ENCODE assay signal across 11 mouse cellular contexts in genomic region chr15:3269496-3269895, GRCm38 (mm10). TPM values are rescaled to one million over a fixed set of nuclear protein-coding genes. Genes with fewer than 3 reads are reported as not detected.
DNase-seq lines count a peak whose midpoint lies in the region; ATAC-seq and TF ChIP-seq lines count a peak whose summit lies in the region.
"Had no signal": no experiment of that assay in that cellular context is flagged by ENCODE, and none has a peak within 500 bp of the region (broad histone marks: within the 10 kb centered on the region; RNA-seq: fewer than 3 reads in every experiment).

No protein-coding gene starts in this region.

- no peaks in the 10 kb centered on the region for H3K36me3 ChIP-seq in embryonic facial prominence, embryonic 11.5 days (replicated peaks; ENCODE audit: control insufficient read depth, insufficient read depth, low read depth, low read length)
- no peaks in the 10 kb centered on the region for H3K36me3 ChIP-seq in liver, embryonic 11.5 days (ENCODE audit: control insufficient read depth, insufficient read depth, low read length)

- H3K4me3 ChIP-seq in bone marrow macrophage, adult 2 months (ENCODE audit: insufficient read depth, low read length), result no peak overlapping the region
- no peak overlapping the region for H3K4me3 ChIP-seq in embryonic facial prominence, embryonic 11.5 days (ENCODE audit: low read depth, low read length)
- H3K4me3 ChIP-seq in liver, embryonic 11.5 days (ENCODE audit: low read depth, low read length), result no peak overlapping the region

- TF ChIP-seq CTCF in bone marrow macrophage, adult 2 months (IDR thresholded peaks at IDR 0.05; ENCODE audit: low read depth, low read length), result no peak

- WGBS in embryonic facial prominence, embryonic 11.5 days, result 32% methylated on average over 4 of the region's 4 CpGs
- WGBS in liver, embryonic 11.5 days, result 65% methylated on average over 4 of the region's 4 CpGs

- H3K27me3 ChIP-seq in embryonic facial prominence, embryonic 11.5 days (ENCODE audit: control insufficient read depth, insufficient read depth, low read length), result no peaks in the 10 kb centered on the region
- H3K27me3 ChIP-seq in liver, embryonic 11.5 days (replicated peaks; ENCODE audit: control insufficient read depth, insufficient read depth, low read length), result no peaks in the 10 kb centered on the region

- no peak overlapping the region for H3K4me2 ChIP-seq in embryonic facial prominence, embryonic 11.5 days (ENCODE audit: low read depth, low read length)
- H3K4me2 ChIP-seq in liver, embryonic 11.5 days, result no peak overlapping the region

- peak overlapping the region; percentile 94 for H3K27ac ChIP-seq in bone marrow macrophage, adult 2 months (ENCODE audit: insufficient read depth, low read depth, low read length)
- H3K27ac ChIP-seq in embryonic facial prominence, embryonic 11.5 days (replicated peaks; ENCODE audit: low read depth, low read length), result peak overlapping the region; percentile 67
- H3K27ac ChIP-seq in liver, embryonic 11.5 days (ENCODE audit: low read depth, low read length), result peak overlapping the region; percentile 70; the same call in 1 of the 2 replicates

- H3K9ac ChIP-seq in embryonic facial prominence, embryonic 11.5 days (replicated peaks; ENCODE audit: low read length), result no peak overlapping the region
- no peak overlapping the region for H3K9ac ChIP-seq in liver, embryonic 11.5 days (ENCODE audit: low read depth, low read length)

- DNase-seq in kidney, adult 9 months, result peak; percentile 24
- no peak for DNase-seq in kidney, adult 18-20 months
- peak; percentile 78 for DNase-seq in embryonic facial prominence, embryonic 11.5 days (ENCODE audit: low spot score)
- no peak for DNase-seq in liver, embryonic 11.5 days (ENCODE audit: low spot score)
- DNase-seq in cerebellum, adult 9-11 months, result no peak
- DNase-seq in c-Kit-positive CD71-positive TER-119-positive erythroid progenitor cells, embryonic 14.5 days (ENCODE audit: low spot score), result no peak
- no peak for DNase-seq in cerebellum, adult 11-12 months
- DNase-seq: adrenal gland, adult 8-10 months; gastrocnemius, postnatal 25 days; lung, adult 18-20 months had no signal

- H3K9me3 ChIP-seq in embryonic facial prominence, embryonic 11.5 days (replicated peaks; ENCODE audit: control insufficient read depth, low read length), result no peaks in the 10 kb centered on the region
- H3K9me3 ChIP-seq in liver, embryonic 11.5 days (ENCODE audit: control insufficient read depth, low read length), result no peaks in the 10 kb centered on the region

- peak; percentile 74 for ATAC-seq in embryonic facial prominence, embryonic 11.5 days (replicated peaks; ENCODE audit: insufficient number of reproducible peaks, low FRiP score, low TSS enrichment, low read depth)
- no peak for ATAC-seq in liver, embryonic 11.5 days (replicated peaks; ENCODE audit: low FRiP score)

- TF ChIP-seq POLR2A in bone marrow macrophage, adult 2 months (IDR thresholded peaks at IDR 0.05; ENCODE audit: borderline replicate concordance, low read depth, low read length), result no peak

- peaks cover 26% of the 10 kb centered on the region for H3K4me1 ChIP-seq in bone marrow macrophage, adult 2 months (ENCODE audit: control insufficient read depth, insufficient read depth, low read length)
- no peaks in the 10 kb centered on the region for H3K4me1 ChIP-seq in embryonic facial prominence, embryonic 11.5 days (ENCODE audit: control insufficient read depth, insufficient read depth, low read length)
- peaks cover 8% of the 10 kb centered on the region for H3K4me1 ChIP-seq in liver, embryonic 11.5 days (replicated peaks; ENCODE audit: control insufficient read depth, insufficient read depth, low read length)

RNA-seq across cellular contexts. Expression of gene Selenop, which starts 1.1 kb away (rescaled TPM):
- polyA plus RNA-seq in bone marrow macrophage, adult 2 months (2012; ENCODE audit: insufficient read depth, insufficient read length, missing spikeins), result 4,878 and 4,880 TPM in 2 replicates
- 101 TPM in 2 replicates for polyA plus RNA-seq in embryonic facial prominence, embryonic 11.5 days (2014; fragmentation: Nextera tagmentation; extraction: Ambion mirVana)
- polyA plus RNA-seq in liver, embryonic 11.5 days (2014; fragmentation: Nextera tagmentation; extraction: Ambion mirVana), result 268 and 281 TPM in 2 replicates

RNA-seq across cellular contexts. Expression of gene Ccdc152, which starts 33.8 kb away (rescaled TPM):
- polyA plus RNA-seq in bone marrow macrophage, adult 2 months (2012; ENCODE audit: insufficient read depth, insufficient read length, missing spikeins), result 11.5 and 16.2 TPM in 2 replicates
- polyA plus RNA-seq in embryonic facial prominence, embryonic 11.5 days (2014; fragmentation: Nextera tagmentation; extraction: Ambion mirVana), result 0.17 TPM in 1 of 2 replicates, not detected in the other
- 0.32 TPM in 1 of 2 replicates, not detected in the other for polyA plus RNA-seq in liver, embryonic 11.5 days (2014; fragmentation: Nextera tagmentation; extraction: Ambion mirVana)

Comparison
In these comparisons a context has a peak if more than half of its experiments do, and no peak if none do; other contexts are left out.
1. DNase-seq: peak in kidney, adult 9 months (single experiment) and embryonic facial prominence, embryonic 11.5 days (single experiment); none in kidney, adult 18-20 months (single experiment), liver, embryonic 11.5 days (single experiment), cerebellum, adult 9-11 months (single experiment), c-Kit-positive CD71-positive TER-119-positive erythroid progenitor cells, embryonic 14.5 days (single experiment) and cerebellum, adult 11-12 months (single experiment).
2. RNA of gene Selenop, which starts 1.1 kb away (polyA plus RNA-seq): 4,878 to 4,880 TPM in bone marrow macrophage, adult 2 months; 268 to 281 TPM in liver, embryonic 11.5 days and 101 TPM in embryonic facial prominence, embryonic 11.5 days; every median in the first group is over 10 times any median in the second.
3. Peak in every context shown above with its lines, with median percentiles within 50 percentile points of each other: H3K27ac ChIP-seq.